Mouse (Mus musculus) 3T3-L1 (cell line): ENCODE results near the gene Mindy4b-ps.
"Not testable (repeated sequence)": the region's sequence is repeated elsewhere in the genome, so short reads cannot be mapped to it uniquely, and the experiment has no call there.

Experiments used
- DNase-seq: peaks from one replicate; pipeline ENCODE4 v3.0.0-alpha.2; 2015; ENCODE audit warnings: low read depth, low spot score

Gene Mindy4b-ps

DNA sequence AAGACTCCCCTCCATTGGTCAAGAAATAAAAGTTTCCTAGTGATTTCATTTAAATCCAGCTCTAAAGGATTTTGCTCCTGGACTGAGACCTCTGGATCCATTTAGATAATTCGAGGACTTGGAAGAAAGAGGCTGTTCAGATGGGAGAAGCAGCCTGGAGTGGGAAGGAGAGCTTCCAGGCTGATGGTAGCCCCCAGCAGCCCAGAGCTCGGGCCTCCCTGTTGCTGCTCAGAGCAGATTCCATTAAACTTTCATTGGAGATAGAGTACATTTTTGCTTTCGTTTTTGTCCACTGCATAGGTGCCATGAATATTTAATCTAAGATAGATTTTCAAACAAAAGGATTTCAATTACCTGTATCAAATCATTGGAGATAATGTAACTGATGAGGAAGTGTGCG, at the start of gene Mindy4b-ps:
TSS of gene Mindy4b-ps (minus strand) at position 101 of the 400 bp plus-strand sequence.
- DNase-seq: no peak

DNA sequence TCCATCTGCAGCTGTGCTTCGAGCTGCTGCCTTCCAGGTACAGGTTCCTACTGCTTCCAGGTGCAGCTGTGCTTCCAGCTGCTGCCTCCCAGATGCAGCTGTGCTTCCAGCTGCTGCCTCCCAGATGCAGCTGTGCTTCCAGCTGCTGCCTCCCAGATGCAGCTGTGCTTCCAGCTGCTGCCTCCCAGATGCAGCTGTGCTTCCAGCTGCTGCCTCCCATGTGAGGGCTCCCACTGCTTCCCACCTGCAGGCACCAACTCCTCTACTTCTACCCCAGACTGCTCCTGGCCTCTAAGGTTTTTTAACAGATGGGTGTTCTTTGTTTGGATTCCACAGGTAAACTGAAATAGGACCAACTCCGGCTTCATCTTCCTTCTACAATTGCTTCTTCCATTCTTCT, 49.8 kb upstream of the Mindy4b-ps start:
- DNase-seq: not testable (repeated sequence)

DNA sequence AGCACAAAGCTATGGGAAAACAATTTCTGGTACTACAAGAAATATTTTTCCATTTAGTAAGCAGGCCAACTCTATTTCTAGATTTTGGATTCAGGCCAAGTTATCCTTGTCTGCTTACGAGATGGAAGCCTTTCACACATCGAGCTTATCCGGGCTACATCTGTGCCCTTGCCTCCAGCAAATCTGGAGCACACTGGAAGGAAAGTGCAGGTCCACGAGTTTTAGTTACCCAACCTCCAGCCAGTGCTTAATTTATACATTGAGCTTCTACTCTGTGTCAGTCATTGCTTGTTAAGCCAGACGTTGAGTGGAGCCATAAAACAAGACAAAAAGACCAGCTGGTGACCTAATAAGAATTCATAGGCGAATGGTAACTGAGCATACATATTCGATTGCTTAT, 43.6 kb upstream of the Mindy4b-ps start:
- no peak for DNase-seq

DNA sequence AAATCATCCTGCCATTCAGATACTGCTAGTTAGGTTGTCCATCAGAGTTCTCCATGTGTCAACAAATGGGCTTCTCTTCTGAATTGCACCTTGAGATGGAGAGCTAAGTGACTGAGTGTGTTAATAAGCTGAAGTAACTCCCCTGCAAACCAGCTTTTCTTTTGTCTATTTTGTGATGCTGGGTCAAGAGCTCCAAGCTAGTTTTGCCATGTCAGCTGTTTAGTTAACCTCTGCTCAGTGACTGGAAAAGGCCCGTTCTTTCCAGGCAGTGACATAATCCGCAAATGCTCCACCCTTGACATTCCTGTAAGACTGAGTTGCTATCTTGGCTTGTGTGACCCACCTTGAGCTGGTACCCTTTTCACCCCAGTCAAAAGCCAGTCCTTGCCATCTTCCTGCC, 40.9 kb upstream of the Mindy4b-ps start:
- no peak for DNase-seq

DNA sequence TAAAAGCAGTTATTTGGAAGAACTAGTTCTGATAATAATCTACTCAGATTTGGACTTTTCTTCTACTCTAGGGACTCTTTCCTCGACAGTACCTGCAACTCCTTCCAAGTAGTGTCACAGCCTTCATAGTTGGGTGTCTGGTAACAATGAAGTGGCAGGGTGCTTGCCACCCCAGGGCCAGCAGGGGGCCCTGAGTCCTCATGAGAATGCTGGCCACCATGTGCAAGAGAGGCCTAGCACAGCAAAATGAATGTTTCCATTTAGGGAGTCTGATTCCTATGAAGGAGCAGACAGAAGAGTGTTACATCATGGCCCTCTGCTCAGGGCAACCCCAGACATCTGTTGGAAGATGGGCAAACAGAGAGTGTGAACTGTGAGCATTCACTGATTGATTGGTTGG, 21.3 kb upstream of the Mindy4b-ps start:
- DNase-seq: peak; percentile 67

DNA sequence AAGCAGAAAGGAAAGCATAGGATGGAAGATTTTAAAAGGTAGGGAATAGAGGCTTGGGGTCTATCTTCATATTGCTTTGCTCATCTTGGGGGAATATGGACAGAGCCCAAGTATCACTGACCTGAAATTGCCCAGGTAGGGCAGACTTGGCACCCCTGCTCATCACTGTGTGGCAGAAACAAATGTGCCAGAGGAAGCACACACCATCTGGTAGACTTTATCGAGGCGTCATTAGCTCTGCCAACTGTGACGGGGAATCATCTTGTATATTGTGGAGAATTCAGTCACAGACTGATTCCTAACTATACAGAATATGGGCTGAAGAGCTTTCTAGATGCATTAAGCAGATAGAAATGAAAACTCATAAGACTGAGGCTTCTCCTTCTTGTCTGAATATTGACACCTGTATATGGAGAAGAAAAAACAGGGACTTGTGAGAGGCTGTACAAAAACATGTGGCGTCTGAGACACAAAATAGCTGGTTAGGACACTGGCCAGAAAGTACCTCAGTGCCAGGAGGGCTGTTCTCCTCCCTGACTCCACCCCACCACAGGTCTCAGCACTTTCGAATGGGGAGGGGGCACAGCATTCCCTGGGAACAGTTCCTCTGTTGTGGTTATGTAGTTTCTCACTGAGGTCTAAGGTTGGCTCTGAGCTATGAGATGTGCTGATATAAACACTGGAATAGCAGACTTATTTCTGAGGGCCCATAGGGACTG, 11.5 kb upstream of the Mindy4b-ps start:
- no peak for DNase-seq

DNA sequence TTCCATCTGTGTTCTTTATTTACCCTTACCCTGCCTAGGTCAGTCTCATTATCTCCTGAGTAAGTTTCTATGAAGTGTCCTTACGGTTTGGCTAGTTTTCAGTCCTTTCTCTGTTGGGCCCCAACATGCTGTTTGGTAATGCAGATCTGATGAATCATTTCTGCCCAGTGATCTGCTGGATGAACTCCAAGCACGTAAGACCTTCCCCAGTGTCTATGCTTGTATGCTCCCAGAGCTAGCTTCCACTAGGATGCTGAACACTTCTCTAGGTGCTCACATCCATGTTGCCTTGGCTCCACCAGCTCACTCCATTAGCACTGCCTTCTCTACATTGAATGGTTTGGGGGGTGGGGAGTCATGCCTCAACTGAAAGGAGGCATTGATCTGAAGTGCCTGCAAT, 10.8 kb upstream of the Mindy4b-ps start:
- DNase-seq: peak; percentile 54

DNA sequence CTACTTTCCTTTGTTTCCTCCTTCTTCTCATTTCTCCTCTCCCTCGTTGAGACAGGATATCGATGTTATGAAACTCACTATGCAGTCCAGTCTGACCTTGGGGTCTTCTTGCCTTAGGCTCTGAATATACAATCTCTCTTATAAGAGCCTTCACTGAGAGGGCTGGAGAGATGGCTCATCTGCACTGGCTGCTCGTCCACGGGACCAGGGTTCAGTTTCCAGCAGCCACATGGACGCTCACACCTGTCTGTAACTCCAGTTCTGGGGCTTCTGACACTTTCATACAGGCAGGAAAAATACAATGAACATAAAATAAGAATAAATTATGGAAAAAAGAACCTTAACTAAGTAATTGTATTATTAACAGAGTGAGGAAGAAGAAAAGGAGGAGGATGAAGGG, 9.5 kb upstream of the Mindy4b-ps start:
- no peak for DNase-seq

DNA sequence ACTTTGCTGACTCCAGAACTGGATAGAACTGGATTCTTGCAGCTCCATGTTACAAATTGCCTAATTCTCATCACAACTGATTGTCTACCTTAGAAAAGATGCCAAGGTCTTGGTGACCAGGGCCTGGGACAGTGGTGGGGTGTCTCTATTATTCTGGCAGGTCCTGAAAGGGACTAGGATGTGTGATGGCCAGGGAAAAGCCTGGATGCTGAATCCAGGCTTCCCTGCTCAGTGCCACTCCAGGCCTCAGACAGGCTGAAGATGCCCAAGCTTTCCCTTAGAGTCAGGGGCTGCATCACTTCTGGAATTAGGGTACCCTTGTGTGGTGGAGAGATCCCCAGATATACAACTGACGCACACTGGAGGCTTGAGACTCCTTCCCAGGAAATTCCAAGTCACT, 7.8 kb upstream of the Mindy4b-ps start:
- no peak for DNase-seq

DNA sequence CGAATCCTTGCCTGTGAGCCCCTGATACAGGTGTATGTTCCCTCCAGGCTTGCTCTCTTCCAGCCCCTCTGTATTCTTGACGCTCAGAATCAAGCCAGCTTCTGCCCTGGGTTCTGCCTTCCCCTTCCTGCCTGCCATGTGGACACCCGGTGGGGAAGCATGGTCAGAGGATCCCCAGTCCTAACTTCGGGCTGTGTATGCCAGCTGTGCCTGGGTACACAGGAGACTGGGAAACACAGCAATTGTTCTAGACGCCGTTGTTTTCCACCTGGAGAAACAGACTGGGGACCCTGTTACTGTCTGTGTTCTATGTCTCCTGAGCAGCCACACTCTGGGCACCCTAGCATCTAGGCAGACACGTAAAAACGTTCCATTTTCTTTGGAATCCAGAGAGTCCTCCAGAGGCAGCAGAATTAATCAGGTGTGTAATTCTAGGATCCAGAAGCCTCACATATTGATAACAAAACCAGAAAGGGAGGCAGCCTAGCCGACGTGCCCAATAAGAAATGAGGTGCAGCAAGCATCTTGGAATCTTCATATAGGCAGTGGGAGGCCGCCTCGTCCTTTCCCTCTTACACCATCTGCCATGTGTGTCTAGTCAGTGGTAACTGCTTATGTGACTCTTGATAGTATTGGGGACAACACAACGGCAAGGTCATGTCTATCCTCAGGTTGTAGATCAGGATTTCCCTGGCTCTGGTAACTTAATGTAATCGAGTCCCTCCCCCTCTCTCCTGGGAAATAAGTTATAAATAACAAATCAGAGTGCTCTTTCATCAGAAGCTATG, 6.4 kb upstream of the Mindy4b-ps start:
- no peak for DNase-seq

DNA sequence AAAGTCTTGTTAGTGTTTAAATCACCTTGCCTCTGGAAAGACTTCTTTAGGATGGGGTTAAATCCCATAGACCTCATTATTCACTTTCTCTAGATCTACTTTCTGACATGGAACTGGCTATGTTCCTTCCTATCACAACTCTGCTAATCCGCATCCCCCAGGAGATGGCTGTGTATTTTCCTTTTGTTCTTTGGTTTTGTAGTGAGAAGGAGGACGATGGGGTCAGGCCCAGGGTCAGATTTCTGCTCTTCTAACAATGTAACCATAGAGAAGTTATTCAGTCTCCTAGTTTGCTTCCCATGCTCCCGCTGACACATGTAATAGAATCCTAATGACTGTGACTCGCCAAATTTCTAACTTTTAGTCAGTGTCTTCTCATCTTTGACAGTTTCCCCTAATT, 4.2 kb upstream of the Mindy4b-ps start:
- no peak for DNase-seq

DNA sequence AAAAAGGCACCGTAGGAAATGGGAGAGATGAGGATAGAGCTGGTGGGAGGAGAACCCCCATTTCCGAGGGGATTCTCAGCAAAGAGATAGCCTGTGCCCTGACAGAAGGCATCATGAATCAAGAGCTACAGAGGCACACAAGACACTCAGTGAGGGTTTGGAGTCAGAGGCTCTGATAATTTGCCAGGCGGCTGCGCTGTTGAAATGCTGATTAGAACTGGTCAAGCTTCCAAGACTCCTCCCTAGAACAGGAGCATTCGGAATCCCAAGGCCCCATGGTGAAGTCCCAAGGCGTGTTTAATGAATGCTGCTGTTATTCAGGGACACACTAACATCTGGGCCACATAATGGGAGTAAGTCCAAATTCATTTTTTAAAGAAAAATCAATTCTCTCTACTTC, 4.8 kb downstream of the Mindy4b-ps start:
- DNase-seq: no peak

DNA sequence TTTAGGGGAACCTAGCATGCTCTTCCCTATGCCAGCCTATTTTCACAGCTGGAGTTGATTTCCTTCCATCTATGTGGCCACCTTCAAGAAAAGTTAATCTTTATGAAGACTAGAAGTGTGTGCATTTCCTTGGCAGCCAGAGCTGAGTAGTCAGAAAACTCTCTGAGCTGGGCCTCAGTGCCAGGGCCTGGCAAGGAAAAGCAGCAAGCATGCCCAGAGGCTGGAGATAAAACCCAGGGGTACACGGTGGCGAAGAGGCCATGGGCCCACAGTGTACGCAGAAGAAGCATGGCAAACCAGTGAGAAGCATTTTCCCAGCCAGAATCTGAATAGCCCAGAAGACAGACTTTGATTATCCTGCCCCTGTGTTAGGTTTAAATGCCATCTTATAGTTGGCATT, 7.9 kb downstream of the Mindy4b-ps start:
- no peak for DNase-seq

DNA sequence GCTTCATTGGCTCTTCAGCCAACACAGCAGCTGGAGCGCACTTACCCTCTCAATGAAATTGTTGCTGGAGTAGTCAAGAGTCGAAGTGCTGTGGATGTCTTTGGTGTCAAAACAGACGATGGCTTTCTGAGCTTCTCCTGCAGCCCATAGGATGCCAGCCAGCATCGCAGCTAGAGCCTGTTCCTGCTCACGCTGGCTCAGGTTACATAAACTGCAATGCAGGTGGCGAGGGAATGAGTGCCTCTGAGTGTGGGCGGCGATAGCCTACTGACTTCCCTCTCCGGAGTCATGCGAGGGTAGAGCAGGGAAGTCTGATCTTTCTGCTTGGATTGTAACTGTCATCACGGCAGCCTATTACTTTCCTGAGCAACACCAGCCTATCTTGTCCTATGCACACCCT, 11.8 kb downstream of the Mindy4b-ps start:
- no peak for DNase-seq

DNA sequence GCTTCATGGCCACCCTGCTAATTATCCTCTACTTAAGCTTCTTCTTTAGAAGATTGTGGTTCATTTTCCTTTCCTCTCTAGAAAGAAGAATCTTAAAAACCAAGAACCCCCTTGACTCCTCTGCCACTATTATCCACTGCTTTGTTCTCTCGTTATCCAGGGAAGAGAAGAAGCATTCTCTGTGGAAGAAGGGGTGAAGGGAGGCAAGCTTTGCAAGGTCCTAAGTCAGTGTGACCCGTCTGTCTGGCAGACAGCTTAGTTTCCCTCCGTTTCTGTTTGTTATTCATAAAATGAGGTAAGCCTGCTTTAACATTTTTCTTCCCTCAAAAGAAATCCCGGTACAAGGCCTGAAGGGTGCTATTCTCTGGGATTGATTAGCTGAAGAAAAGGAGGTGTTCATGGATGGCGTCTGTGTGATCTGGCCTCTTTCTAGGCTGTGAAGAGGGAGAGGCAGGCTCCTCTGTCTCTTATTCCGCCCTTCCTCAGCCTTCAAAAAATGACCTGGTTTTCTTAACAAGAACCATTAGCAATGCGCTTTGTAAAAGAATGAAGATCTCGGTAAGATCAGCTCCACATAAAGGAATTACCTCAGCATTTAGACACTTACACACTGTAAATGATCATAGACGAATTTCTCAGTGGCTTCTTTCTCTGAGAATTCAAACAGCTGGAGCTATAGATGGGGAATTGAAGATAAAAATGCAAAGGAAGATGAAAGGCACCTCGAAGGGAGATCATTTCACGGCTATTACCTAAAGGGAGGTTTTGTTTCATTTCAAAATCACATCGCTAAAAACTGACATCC, 12.8 kb downstream of the Mindy4b-ps start:
- no peak for DNase-seq

DNA sequence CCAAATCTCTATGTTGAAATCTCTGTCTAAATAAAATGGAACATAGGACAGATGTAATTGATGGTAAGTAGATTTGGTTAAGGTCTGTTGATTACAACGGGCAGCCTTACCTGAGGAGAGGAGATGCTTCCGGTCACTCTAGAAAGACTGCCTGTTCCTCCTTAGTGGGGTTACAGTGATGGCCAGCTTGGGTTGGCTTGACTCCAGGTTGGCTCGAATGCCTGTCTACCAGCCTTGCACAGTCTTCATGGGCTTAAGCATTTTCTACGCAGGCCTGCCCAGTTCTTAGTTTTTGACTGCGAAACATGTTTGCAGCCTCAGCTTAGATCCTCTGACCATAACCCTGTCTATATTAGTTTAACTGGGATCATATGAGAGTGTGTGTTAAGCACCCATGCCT, 13.5 kb downstream of the Mindy4b-ps start:
- DNase-seq: no peak

DNA sequence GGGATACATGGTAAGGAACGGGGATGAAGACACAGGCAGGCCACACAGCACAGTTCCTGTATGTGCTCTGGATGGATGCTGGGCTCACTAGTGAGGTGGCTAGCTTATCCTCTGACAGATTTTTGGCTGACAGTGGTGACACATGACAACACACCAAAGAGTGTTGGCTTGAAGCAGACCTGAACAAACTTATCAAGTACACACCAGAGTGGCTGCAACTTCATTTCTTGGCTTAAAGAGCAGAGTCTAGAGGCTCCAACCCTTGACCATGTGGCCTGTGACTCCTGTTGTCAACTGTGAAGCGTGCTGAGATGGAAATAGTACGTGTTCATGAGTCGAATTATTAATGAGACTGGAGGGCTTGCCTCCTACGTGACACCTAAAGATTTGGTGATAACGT, 17.4 kb downstream of the Mindy4b-ps start:
- no peak for DNase-seq

DNA sequence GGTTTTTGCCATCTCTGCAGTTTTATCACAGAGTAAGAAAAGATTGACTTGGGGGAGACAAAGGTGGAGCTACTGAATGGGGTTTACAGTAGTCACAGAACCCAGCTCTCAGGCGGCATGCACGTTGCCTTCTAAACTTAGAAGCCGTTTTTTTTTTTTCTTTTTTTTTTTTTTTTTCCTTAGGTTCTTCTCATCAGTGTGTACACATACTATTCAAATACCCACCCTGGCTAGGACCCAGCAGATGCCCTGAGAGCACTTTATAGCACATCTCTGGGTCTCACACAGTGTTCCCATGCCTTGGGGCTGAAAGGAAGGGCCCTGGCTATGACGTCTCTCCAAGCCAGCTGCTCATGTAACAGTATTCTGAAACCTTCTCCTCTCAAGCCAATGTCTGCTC, 23.4 kb downstream of the Mindy4b-ps start:
- no peak for DNase-seq

DNA sequence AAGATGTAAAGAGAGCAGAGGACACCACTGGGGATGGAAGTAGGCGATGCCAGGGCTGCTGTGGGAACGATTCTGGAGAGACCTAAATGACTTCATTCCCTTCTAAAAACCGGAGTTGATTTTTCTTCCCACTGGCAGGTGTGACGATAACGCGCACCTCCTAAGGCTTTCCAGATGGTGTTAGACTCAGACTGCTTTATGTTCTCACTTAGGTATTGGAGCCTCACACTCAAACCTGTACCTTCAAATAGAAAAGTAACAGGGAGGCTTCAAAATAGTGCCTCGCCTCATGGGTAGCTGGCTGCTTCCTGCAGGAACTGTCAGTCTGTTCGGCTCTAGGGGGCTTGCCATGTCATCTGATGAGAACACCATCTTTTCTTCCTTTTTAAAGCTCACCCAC, 23.9 kb downstream of the Mindy4b-ps start:
- no peak for DNase-seq

DNA sequence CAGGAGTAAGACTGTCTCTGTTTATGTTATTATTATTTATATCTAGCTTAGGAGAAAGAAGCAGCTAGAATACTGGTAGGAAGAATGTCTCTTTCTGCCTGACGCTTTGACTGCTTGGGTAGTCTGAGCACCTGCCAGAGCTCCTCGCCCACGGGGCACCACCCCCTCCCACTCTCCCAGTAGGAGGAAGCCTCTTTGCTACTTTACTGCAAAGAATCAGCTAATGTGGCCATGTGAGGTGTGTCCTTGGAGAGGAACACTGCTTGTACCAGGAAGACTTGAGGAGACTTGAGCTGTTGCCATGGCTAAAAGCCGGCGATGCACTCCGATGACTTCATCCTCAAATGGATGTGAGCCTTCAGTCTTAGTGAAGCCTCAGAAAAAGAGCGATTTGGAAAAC, 32.6 kb downstream of the Mindy4b-ps start:
- DNase-seq: no peak

DNA sequence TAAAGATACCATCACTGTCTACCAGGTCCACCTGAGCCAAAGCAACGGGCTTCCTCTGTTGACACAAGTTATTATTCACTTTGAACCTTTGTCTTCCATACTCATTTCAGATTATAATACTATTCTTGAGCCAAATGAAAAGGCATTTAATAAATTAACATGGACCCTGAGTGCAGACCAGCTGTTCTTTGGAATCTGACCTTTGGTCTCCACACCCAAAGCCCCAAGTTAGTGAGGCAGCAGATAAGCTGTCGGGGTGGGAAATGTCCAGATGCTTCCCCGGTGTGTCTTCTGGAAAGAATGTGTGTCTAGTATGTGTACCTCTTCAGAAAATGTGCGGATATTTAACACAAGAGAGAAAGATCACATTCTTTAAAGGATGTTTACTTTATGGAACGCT, 33.1 kb downstream of the Mindy4b-ps start:
- no peak for DNase-seq

DNA sequence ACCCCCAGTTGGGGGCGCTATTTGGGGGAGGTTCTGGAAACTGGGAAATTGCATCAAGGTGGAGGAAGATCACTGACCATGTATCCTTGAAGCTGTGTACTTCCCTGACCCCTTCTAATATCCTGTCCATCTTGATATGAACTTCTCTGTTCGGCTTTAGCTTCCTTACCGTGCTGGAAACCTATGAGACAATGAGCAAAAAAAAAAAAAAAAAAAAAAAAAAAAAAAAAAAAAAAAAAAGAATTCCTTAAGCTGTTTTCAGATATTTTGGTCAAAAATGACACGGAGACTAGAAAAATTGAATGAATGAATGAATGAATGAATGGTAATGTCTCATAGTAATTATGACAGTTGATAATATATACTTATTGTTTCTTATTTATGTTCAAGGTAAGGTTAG, 35.6 kb downstream of the Mindy4b-ps start:
- DNase-seq: peak; percentile 7
